Mouse (Mus musculus): ENCODE results near the gene Btg3.
A peak's percentile ranks its signal among the peaks of the same experiment; 100 is the strongest.

The Btg3 gene

GRCm38 (mm10) chr16:78301831-78302677 is 74.9 kb downstream of the Btg3 start:
- no peak for DNase-seq (ENCODE audit: extremely low spot score, low read depth, low spot score)

- peak; percentile 26 for DNase-seq (ENCODE audit: extremely low spot score, low read depth, low spot score)
These were observed 75.7 kb downstream of the Btg3 start, which contains the start of gene Cxadr for GRCm38 (mm10) chr16:78301183-78301830. Cxadr (plus strand) TSS chr16:78301489.

- no peak for DNase-seq (ENCODE audit: extremely low spot score, low read depth, low spot score)
These were observed 80.9 kb downstream of the Btg3 start for GRCm38 (mm10) chr16:78296114-78296513.

- no peak for DNase-seq (ENCODE audit: extremely low spot score, low read depth, low spot score)
These were observed 81.4 kb downstream of the Btg3 start for GRCm38 (mm10) chr16:78295601-78296000.

DNA sequence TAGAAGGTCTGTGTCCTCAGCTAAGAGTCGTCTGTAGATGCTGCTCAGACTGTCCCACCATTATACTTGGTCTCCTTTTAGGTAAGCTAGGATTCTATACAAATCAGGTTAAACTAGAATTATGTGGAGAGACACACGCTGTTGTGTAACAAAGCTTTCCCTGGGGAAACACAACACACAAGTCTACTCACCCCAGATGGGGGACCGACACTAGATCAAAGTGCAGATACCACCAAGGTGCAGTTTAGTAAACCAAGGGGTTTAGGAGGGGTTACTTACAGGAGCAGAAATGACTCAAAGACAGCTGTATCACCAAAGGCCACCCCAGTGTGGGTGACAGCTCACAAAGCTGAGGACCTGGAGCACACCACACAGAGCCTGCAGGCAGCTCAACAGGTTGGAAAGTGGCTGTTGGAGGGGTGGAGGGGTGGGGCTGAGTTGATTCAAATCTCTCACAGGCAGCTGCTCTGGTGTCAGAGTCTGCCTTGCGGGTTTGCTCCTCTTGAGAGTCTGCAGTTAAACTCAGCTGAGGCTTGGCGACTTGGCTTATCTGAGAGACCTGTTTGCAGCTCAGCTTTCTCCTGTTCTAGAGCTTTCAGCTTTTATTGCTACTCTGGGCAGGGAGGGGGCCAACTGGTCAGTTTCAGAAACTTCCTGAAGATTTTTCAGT is 82.3 kb downstream of the Btg3 start:
- no peak for DNase-seq (ENCODE audit: extremely low spot score, low read depth, low spot score)

- DNase-seq (ENCODE audit: extremely low spot score, low read depth, low spot score), result no peak
These were observed 82.9 kb downstream of the Btg3 start for GRCm38 (mm10) chr16:78294051-78294450.

- DNase-seq (ENCODE audit: extremely low spot score, low read depth, low spot score), result no peak
These were observed 93.8 kb downstream of the Btg3 start for GRCm38 (mm10) chr16:78283231-78283630.
